ENCODE assay signal across 20 mouse cellular contexts in genomic region chr2:156668625-156669024, GRCm38 (mm10). TPM values are rescaled to one million over a fixed set of nuclear protein-coding genes. Genes with fewer than 3 reads are reported as not detected.
DNase-seq lines count a peak whose midpoint lies in the region; TF ChIP-seq lines count a peak whose summit lies in the region.
"Had no signal": no experiment of that assay in that cellular context is flagged by ENCODE, and none has a peak within 500 bp of the region (broad histone marks: within the 10 kb centered on the region; RNA-seq: fewer than 3 reads in every experiment).

No protein-coding gene starts in this region.

- H3K4me3 ChIP-seq in ES-E14 (ENCODE audit: insufficient read depth in 1 of 2, low read depth in 1 of 2, low read length in 2 of 2, poor library complexity in 1 of 2, severe bottlenecking in 1 of 2), result no peak overlapping the region
- H3K4me3 ChIP-seq in embryonic facial prominence, embryonic 10.5 days, result no peak overlapping the region

- H3K4me1 ChIP-seq in ES-E14 (ENCODE audit: control insufficient read depth in 2 of 2, insufficient read depth in 2 of 2, low read length in 2 of 2, poor library complexity in 1 of 2), result peaks cover 2 to 4% of the 10 kb centered on the region in 2 experiments; a peak in 1 of 4 replicates
- H3K4me1 ChIP-seq in embryonic facial prominence, embryonic 10.5 days, result peaks cover 17% of the 10 kb centered on the region

- no peak overlapping the region for H3K27ac ChIP-seq in ES-E14 (ENCODE audit: insufficient read depth, low read depth, low read length, poor library complexity, severe bottlenecking)
- no peak overlapping the region for H3K27ac ChIP-seq in embryonic facial prominence, embryonic 10.5 days (replicated peaks)

- H3K9me3 ChIP-seq in ES-E14 (ENCODE audit: control insufficient read depth, insufficient read depth, low read depth, low read length), result no peaks in the 10 kb centered on the region
- no peaks in the 10 kb centered on the region for H3K9me3 ChIP-seq in embryonic facial prominence, embryonic 10.5 days
- H3K9me3 ChIP-seq: G1E had no signal

- peaks cover 14% of the 10 kb centered on the region; the same call in 1 of the 2 replicates for H3K36me3 ChIP-seq in ES-E14 (ENCODE audit: control insufficient read depth, insufficient read depth, low read length, poor library complexity, severe bottlenecking)
- H3K36me3 ChIP-seq in embryonic facial prominence, embryonic 10.5 days (replicated peaks), result no peaks in the 10 kb centered on the region
- H3K36me3 ChIP-seq: G1E had no signal

- H3K9ac ChIP-seq in ES-E14 (ENCODE audit: insufficient read depth, low read depth, low read length, poor library complexity, severe bottlenecking), result no peak overlapping the region

- no peak for DNase-seq in ES-E14 (ENCODE audit: low read depth, low spot score)
- peak; percentile 24 for DNase-seq in R1 (ENCODE audit: low read depth, low spot score)
- DNase-seq in adipocyte (ENCODE audit: low spot score), result peak; percentile 56
- DNase-seq in embryonic facial prominence, embryonic 10.5 days (ENCODE audit: low spot score), result no peak
- DNase-seq in lung, adult 18-20 months, result no peak
- DNase-seq in urinary bladder, postnatal 36 days (ENCODE audit: low spot score in 2 of 2), result no peak
- DNase-seq: adrenal gland, adult 2 months; adrenal gland, adult 8-10 months; adrenal gland, postnatal 10 days; adrenal gland, postnatal 14 days; adrenal gland, postnatal 25 days; adrenal gland, postnatal 36 days; B cell, adult 2 months; cerebellum, adult 11 months; cerebellum, adult 11-12 months; cerebellum, adult 18-20 months; cerebellum, adult 2 months; cerebellum, adult 8-10 months; cerebellum, adult 9-10 months had no signal

- H3K27me3 ChIP-seq in embryonic facial prominence, embryonic 10.5 days (replicated peaks; ENCODE audit: low read depth, poor library complexity, severe bottlenecking), result no peaks in the 10 kb centered on the region; the same call in 1 of the 2 replicates

- 90% methylated on average over 6 of the region's 6 CpGs for WGBS in embryonic facial prominence, embryonic 10.5 days

- in situ Hi-C loops in ES-E14 (cut with MboI; ENCODE audit: low sequenced_read_pairs in 2 of 2, unreplicated experiment in 2 of 2), result no loop called here

TF ChIP-seq in ES-E14, 5 proteins besides CTCF, POLR2A, EP300 and RAD21:
- peak; percentile 86 for TF ChIP-seq ZNF384 (IDR thresholded peaks at IDR 0.05; ENCODE audit: low read depth, low read length)
- TF ChIP-seq HCFC1 (IDR thresholded peaks at IDR 0.05; ENCODE audit: borderline replicate concordance, insufficient read depth, low read length), result no peak

RNA-seq across cellular contexts. Expression of gene Dlgap4, which starts 55.1 kb away (rescaled TPM):
- 18.7 and 28.8 TPM in 2 replicates for total RNA-seq in ES-E14 (2012; rRNA removed)
- 145 and 147 TPM in 2 replicates for polyA plus RNA-seq in embryonic facial prominence, embryonic 10.5 days (2016; fragmentation: Nextera tagmentation; extraction: Ambion mirVana)

Comparison
In these comparisons a context has a peak if more than half of its experiments do, and no peak if none do; other contexts are left out.
1. DNase-seq: peak in R1 (single experiment) and adipocyte (single experiment); none in ES-E14 (single experiment), embryonic facial prominence, embryonic 10.5 days (single experiment), lung, adult 18-20 months (0 of 2) and urinary bladder, postnatal 36 days (0 of 2).